Mouse (Mus musculus) olfactory bulb, adult 2 months (tissue): Measurements from ENCODE around the gene Mef2d.

ENCODE experiments used
- CTCF ChIP-seq: fragments of 200-500 bp; IDR thresholded peaks from 2 replicates; pipeline ENCODE4 v1.5.1; 2012; ENCODE audit warnings: low read depth, mild to moderate bottlenecking, low read length, moderate library complexity; ENCODE audit not compliant: insufficient read depth
- POLR2A ChIP-seq: fragments of 200-500 bp; IDR thresholded peaks from 2 replicates; pipeline ENCODE4 v1.6.1; 2012; ENCODE audit warnings: mild to moderate bottlenecking, low read depth, low read length, moderate library complexity; ENCODE audit not compliant: insufficient read depth

GRCm38 (mm10) chr3:88191146-88191545 is 49.0 kb downstream of the Mef2d start:
- TF ChIP-seq POLR2A = no peak
- TF ChIP-seq CTCF = no peak
